Mouse (Mus musculus) embryonic fibroblast, embryonic 13.5 days (primary cell): ENCODE data around the gene Clspn.

Source experiments
- CTCF ChIP-seq: IDR thresholded peaks from 2 replicates; pipeline ENCODE4 v1.5.1; 2011; ENCODE audit warnings: mild to moderate bottlenecking, control low read depth, low read length, moderate library complexity, borderline replicate concordance; ENCODE audit not compliant: insufficient read depth
- POLR2A ChIP-seq: IDR thresholded peaks from 2 replicates; pipeline ENCODE4 v1.6.1; 2011; ENCODE audit warnings: low read depth, mild to moderate bottlenecking, control low read depth, low read length, moderate library complexity

DNA sequence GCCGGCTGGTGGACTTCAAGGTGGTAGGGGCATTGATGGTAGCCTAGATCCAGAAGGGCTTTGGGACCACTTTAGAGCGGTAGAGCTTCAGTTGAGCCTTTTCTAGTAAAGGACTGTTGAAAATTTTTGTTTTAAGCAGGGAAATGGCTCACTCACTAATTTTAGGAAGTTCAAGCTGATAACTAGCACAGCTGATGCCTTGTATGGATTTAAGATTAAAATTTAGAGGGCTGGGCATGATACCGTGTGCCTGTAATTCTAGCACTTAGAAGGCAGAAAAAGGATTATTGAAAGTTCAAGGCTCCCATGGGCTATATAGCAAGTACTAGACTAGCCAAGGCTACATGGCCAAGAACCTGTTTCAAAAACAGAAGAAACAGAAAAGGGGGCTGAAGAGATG lies 13.0 kb downstream of the Clspn start:
- TF ChIP-seq CTCF: no peak
- TF ChIP-seq POLR2A: no peak
